Mouse (Mus musculus) forebrain, embryonic 12.5 days (tissue): ENCODE results near the gene Galnt12. TPM values are rescaled to one million over a fixed set of nuclear protein-coding genes. Genes with fewer than 3 reads are reported as not detected.

ENCODE experiments used
- ATAC-seq: fragments of 200-750 bp; cut with Nextera tagmentation; 2 replicates; pipeline ENCODE4 v1.8.0; 2017; ENCODE audit warnings: moderate TSS enrichment; ENCODE audit not compliant: low FRiP score
- H3K27ac ChIP-seq: fragments of 300-500 bp; sonication (generic); 2 replicates; pipeline ENCODE4 v1.5.1; 2016; ENCODE audit warnings: mild to moderate bottlenecking
- H3K27me3 ChIP-seq: fragments of 300-500 bp; sonication (generic); 2 replicates; pipeline ENCODE4 v1.6.1; 2016; ENCODE audit warnings: mild to moderate bottlenecking
- H3K36me3 ChIP-seq: fragments of 300-500 bp; sonication (generic); replicated peaks from 2 replicates; pipeline ENCODE4 v1.6.1; 2016; ENCODE audit warnings: mild to moderate bottlenecking
- H3K4me1 ChIP-seq: fragments of 300-500 bp; sonication (generic); 2 replicates; pipeline ENCODE4 v1.6.1; 2016
- H3K4me2 ChIP-seq: fragments of 300-500 bp; sonication (generic); 2 replicates; pipeline ENCODE4 v1.6.1; 2016; ENCODE audit warnings: mild to moderate bottlenecking, moderate library complexity
- H3K4me3 ChIP-seq: fragments of 300-500 bp; sonication (generic); replicated peaks from 2 replicates; pipeline ENCODE4 v1.5.1; 2016; ENCODE audit warnings: mild to moderate bottlenecking
- H3K9ac ChIP-seq: fragments of 300-500 bp; sonication (generic); 2 replicates; pipeline ENCODE4 v1.6.1; 2016; ENCODE audit warnings: mild to moderate bottlenecking
- H3K9me3 ChIP-seq: fragments of 300-500 bp; sonication (generic); 2 replicates; pipeline ENCODE4 v1.6.1; 2016
- whole genome bisulfite sequencing: fragments of 180-500 bp; shearing (Covaris S2); methylation state at CpG from one replicate; pipeline ENCODE4 v1.1.7; 2016; 5-methylcytosine and 5-hydroxymethylcytosine counted together
- polyA plus RNA-seq: library from polyadenylated mRNA; unstranded; fragments of >200 nt; fragmentation: Nextera tagmentation; extraction: Ambion mirVana; gene quantifications from 2 replicates; pipeline ENCODE4 v1.2.1, GENCODE M21; 2016

Gene Galnt12
- polyA plus RNA-seq, 1 experiment from 2014 or later: 4.4 TPM

DNA sequence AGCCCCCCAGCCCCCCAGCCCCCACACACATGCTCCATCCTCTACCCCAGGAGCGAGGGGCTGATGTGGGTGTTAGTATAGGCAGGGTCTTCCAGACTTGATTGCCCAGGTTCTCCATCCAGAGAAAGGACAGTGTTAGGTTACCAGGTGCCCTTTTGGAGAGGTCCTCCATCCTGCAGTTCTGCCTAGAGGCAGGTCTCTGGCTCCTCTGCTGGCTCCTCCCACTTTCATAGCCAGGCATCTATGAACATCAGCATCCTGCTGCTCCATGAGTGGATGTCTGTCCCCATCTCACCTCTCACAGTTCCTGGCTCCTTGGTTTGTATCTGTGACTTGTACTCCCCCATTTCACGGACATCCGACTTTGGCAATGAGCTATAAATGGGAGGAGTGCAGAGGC lies 48.6 kb downstream of the Galnt12 start:
- no peak overlapping the region for H3K27ac ChIP-seq
- H3K9me3 ChIP-seq: no peaks in the 10 kb centered on the region
- H3K27me3 ChIP-seq: no peaks in the 10 kb centered on the region
- H3K4me3 ChIP-seq: no peak overlapping the region
- H3K36me3 ChIP-seq: no peaks in the 10 kb centered on the region
- no peak overlapping the region for H3K9ac ChIP-seq
- WGBS: 92% methylated on average over 3 of the region's 3 CpGs
- ATAC-seq: no peak
- H3K4me2 ChIP-seq: no peak overlapping the region
- peaks cover 14% of the 10 kb centered on the region for H3K4me1 ChIP-seq

DNA sequence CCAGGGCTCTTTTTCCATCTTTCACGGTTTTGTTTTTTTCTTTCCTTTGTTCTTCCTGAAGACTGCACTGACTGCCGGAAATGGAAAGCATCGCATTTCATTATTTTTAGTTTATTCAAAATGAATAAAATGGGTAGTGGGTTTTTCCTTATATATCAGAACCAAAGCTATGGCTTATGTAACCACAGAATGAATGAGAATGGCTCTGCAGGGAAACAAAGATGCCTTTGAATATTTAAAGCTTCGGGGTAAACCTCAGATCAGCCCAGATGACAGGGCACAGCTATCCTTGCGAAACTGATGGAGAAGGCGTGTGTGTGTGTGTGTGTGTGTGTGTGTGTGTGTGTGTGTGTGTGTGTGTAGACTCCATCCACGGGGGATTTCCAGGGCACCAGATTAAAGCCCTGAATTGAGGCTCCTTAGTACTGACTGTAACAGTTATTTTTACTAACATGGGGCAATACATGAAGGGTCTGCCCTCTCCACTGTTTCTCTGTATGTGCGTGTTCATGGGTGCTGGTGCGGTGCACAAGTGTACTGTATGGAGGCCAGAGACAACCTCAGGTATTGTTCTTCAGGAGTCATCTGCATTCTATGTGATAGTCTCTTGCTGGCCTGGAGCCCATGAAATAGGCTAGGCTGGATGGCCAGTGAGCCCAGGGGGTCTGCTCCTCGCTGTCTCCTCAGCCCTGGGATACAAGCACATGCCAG lies 49.9 kb downstream of the Galnt12 start:
- no peaks in the 10 kb centered on the region for H3K36me3 ChIP-seq
- 61% methylated on average over 10 of the region's 10 CpGs for WGBS
- ATAC-seq: no peak
- H3K4me2 ChIP-seq: no peak overlapping the region
- H3K9me3 ChIP-seq: no peaks in the 10 kb centered on the region
- peaks cover 14% of the 10 kb centered on the region for H3K4me1 ChIP-seq
- H3K27me3 ChIP-seq: no peaks in the 10 kb centered on the region
- H3K9ac ChIP-seq: no peak overlapping the region
- no peak overlapping the region for H3K4me3 ChIP-seq
- no peak overlapping the region for H3K27ac ChIP-seq

DNA sequence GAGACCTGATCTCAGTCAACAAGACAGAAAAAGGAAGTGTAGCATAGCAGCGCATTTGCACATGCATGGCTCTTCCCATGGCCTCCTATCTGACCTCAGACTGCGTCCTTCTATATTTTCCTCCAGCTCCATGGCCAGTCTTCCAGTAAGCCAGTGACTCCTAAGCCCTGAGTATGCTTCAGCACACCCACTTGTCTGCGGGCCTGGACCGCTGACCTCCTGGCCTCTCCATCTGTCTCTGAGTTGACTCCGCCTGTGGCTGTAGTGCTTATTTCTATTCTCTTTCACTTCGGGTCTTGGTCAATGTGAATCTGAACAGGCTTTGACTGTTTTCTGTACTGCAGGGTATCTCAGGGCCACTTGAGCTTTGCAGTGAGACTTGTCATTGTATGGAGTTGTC lies 52.1 kb downstream of the Galnt12 start:
- Histone ChIP-seq H3K4me2 (no peak overlapping the region), H3K9ac (no peak overlapping the region), H3K4me1 (peaks cover 14% of the 10 kb centered on the region), H3K9me3 (no peaks in the 10 kb centered on the region), H3K4me3 (no peak overlapping the region), H3K36me3 (no peaks in the 10 kb centered on the region), H3K27me3 (no peaks in the 10 kb centered on the region), H3K27ac (no peak overlapping the region)
- no peak for ATAC-seq
- WGBS: 77% methylated on average over 6 of the region's 6 CpGs

DNA sequence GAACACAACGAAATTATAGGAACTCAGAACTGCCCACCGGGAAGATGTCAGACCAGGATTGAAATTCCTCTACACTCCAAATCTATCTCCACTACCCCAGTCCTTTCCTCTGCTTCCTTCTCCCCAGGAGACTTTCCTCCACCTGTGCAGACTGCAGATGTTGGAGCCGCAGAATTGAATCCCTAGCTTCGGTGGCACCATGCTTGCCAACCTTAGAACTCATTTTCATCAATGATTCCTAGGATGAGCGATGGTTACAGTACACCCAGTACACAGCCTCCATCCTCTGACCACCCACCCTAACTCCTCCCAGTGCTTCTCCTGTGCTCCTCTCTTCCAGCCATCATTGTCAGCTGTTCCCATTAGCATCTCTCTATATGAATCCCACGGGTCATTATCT lies 53.6 kb downstream of the Galnt12 start:
- Histone ChIP-seq H3K4me2 (no peak overlapping the region), H3K27ac (no peak overlapping the region), H3K9me3 (no peaks in the 10 kb centered on the region), H3K4me1 (peaks cover 6% of the 10 kb centered on the region; the same call in 1 of the 2 replicates), H3K36me3 (no peaks in the 10 kb centered on the region), H3K4me3 (no peak overlapping the region), H3K27me3 (no peaks in the 10 kb centered on the region), H3K9ac (no peak overlapping the region)
- ATAC-seq: no peak
- WGBS: 92% methylated on average over 6 of the region's 6 CpGs

DNA sequence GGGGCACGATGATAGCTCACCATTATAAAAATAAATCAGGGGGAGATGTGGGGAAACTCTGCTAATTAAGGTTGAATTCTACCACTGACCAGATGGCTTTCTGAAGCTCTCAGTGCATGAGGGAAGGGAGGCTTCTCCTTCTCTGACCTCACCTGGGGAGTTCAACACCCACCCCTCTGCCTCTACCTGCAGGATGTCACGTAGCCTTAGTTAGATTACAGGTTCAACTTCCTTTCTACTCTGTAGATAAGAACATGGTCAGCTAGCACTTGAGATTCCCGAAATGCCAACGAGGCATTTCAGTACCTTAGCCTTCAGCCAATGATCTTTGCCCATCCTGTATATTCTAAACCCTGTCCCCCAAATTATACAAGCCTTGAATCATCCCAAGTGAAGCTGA lies 54.9 kb downstream of the Galnt12 start:
- 82% methylated on average over 4 of the region's 4 CpGs for WGBS
- ATAC-seq: no peak
- H3K27me3 ChIP-seq: no peaks in the 10 kb centered on the region

DNA sequence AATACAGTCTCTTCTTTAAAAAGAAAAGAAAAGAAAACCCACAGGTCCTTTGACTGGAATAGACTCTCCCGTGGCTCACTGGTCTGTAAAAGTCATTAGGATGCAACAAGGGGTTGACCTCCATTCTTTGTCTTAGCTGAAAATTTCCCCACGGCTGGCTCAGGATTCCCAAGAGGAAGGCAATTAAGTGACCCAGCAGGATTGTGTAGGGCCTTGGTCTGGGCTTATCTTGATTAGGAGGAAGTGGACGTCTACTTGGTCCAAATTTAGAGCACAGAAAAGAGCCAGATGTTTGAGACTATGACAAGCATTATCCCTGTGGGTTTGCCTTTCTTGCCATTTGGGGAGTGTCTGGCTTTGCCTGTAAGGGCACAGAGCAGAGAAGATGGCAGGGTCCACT lies 58.3 kb downstream of the Galnt12 start:
- 14% methylated on average over 3 of the region's 3 CpGs for whole genome bisulfite sequencing

More for the DNA sequence above, 54.9 kb downstream of the Galnt12 start:
- no peak overlapping the region for H3K9ac ChIP-seq
- peaks cover 5% of the 10 kb centered on the region; the same call in 1 of the 2 replicates for H3K4me1 ChIP-seq
- no peak overlapping the region for H3K4me3 ChIP-seq
- H3K9me3 ChIP-seq: no peaks in the 10 kb centered on the region
- no peak overlapping the region for H3K27ac ChIP-seq
- no peak overlapping the region for H3K4me2 ChIP-seq
- no peaks in the 10 kb centered on the region for H3K36me3 ChIP-seq

DNA sequence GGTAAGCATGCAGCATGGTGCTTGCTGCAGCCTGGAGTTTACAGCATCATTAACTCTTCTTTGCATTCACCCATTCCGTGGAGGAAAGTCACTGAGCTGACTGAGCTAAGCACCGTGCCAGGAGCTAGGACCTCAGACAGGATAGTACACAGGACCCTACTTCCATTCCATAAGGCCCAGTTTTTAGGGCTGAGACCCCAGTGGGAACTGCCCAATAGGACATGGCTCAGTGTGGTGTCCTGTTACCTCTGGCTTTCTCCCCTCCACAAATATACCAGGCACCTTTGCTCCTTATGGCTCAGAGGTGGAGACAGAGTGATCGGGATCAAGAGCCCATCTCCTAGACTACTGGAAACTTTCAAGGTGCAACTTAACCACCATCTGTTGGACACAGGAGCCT lies 59.1 kb downstream of the Galnt12 start:
- ATAC-seq: no peak
- no peaks in the 10 kb centered on the region for H3K36me3 ChIP-seq
- H3K4me3 ChIP-seq: no peak overlapping the region
- H3K27ac ChIP-seq: no peak overlapping the region
- no peaks in the 10 kb centered on the region for H3K9me3 ChIP-seq
- no peak overlapping the region for H3K9ac ChIP-seq
- WGBS: 91% methylated on average over 3 of the region's 3 CpGs
- no peaks in the 10 kb centered on the region for H3K4me1 ChIP-seq
- no peak overlapping the region for H3K4me2 ChIP-seq
- no peaks in the 10 kb centered on the region for H3K27me3 ChIP-seq

More for the DNA sequence above, 58.3 kb downstream of the Galnt12 start:
- ATAC-seq: no peak
- Histone ChIP-seq H3K36me3 (no peaks in the 10 kb centered on the region), H3K4me3 (no peak overlapping the region), H3K27ac (no peak overlapping the region), H3K27me3 (no peaks in the 10 kb centered on the region), H3K9ac (no peak overlapping the region), H3K4me1 (no peaks in the 10 kb centered on the region), H3K9me3 (no peaks in the 10 kb centered on the region), H3K4me2 (no peak overlapping the region)

DNA sequence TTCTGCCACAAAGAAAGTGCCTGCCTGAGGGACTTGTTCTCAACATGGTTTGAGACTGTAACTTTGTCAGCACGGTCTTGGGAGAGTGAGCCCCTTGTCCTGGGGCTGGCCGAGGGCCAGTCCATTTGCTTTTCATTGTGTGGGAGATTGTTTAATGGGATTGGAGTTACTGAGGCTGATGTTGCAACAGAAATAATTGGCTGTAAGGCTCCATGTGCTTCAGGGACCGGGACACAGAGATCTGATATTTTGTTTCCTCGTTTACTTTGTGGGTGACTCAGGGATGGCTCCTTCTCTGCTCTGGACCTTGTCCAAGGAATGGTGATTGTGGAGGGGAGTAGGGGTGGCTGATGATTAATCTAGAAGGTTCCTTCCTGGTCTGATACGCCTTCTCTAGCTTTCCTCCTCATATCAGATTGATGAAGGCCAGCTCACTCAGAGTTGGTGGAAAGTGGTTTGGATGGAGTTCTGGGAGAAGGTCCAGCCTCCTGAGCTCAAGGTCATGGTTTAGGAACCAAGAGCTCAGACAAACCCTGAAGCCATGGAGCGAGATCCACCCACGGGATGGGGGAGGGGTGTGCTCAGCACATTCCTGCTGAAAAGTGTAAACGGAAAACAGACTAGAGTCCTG lies 60.0 kb downstream of the Galnt12 start:
- H3K9me3 ChIP-seq: no peaks in the 10 kb centered on the region
- no peak overlapping the region for H3K4me3 ChIP-seq
- 69% methylated on average over 8 of the region's 8 CpGs for WGBS
- H3K27me3 ChIP-seq: no peaks in the 10 kb centered on the region
- no peak for ATAC-seq
- H3K4me1 ChIP-seq: no peaks in the 10 kb centered on the region
- no peak overlapping the region for H3K27ac ChIP-seq
- H3K36me3 ChIP-seq: no peaks in the 10 kb centered on the region
- no peak overlapping the region for H3K4me2 ChIP-seq
- H3K9ac ChIP-seq: no peak overlapping the region

DNA sequence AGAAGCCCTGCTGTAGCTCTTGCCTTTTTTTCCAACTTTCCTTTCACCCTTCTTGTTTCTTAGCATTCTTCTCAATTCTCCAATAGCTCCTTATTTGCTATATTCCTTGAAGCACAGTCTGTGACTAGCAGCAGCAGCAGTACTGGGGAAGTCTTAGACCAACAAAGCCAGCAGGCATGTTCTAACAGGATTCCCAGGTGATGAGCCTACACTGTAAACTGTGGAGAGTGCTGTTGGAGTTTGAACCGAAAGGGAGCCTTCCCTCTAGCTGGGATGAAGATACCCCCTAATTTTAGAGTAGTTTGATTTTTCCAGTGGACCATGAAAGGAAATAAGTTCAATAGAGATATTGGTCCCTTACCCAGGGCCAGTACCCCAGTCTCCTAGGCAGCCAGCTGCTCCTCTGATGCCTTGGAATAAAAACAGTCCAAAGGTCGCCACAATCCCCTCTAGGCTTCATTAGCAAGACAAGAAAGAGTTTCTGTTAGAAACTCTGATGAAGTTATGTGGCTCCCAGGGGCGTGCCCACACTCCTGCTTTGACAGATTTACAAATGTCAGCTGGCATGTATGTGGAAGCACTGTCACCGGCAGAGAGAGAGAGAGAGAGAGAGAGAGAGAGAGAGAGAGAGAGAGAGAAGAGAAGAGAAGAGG lies 69.5 kb downstream of the Galnt12 start:
- no peaks in the 10 kb centered on the region for H3K9me3 ChIP-seq
- ATAC-seq: no peak
- no peak overlapping the region for H3K4me2 ChIP-seq
- peaks cover 15% of the 10 kb centered on the region for H3K4me1 ChIP-seq
- H3K4me3 ChIP-seq: no peak overlapping the region
- peak overlapping the region; percentile 33; the same call in 1 of the 2 replicates for H3K27ac ChIP-seq
- no peak overlapping the region for H3K9ac ChIP-seq
- WGBS: 11% methylated on average over 3 of the region's 4 CpGs
- no peaks in the 10 kb centered on the region for H3K27me3 ChIP-seq
- no peaks in the 10 kb centered on the region for H3K36me3 ChIP-seq

DNA sequence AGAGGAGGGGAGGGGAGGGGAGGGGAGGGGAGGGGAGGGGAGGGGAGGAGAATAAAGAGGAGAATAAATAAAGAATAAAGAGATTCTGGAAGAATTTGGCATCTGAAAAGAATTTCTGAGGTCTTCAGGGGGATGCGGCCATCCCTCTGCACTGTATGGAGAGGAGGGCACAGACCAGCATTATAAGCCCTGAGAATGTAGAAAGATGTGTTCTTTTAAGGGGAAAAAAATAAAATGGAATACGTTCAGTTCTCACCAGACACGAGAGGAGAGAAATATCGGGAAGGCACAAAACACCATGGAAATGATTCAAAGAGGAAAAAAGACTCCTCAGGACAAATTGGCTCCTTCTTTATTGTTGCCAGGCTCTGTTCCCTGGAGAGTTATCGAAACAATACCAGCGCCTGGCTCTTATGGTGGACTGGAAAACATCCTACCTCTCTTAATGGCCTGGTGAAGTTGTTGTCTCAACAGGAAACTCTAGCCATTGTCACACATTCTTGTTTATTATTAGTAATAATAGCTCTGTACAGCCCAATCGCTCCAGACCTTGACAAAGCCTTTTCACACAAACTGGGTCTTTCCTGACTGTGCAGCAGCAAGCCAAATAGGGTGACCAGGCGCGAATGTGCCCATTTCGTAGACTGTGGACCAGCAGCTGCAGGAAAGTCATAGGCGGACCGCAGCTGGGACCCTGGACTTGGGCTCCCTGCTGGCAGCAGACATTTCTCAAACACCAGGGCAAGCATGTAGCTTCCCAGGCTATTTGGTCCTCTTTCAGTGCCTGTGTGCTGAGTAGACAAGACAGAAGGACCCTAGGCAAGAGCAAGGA lies 70.3 kb downstream of the Galnt12 start:
- no peak overlapping the region for H3K4me3 ChIP-seq
- WGBS: 58% methylated on average over 12 of the region's 12 CpGs
- peaks cover 15% of the 10 kb centered on the region for H3K4me1 ChIP-seq
- no peak overlapping the region; the same call in 1 of the 2 replicates for H3K27ac ChIP-seq
- H3K27me3 ChIP-seq: no peaks in the 10 kb centered on the region
- no peak overlapping the region for H3K9ac ChIP-seq
- no peaks in the 10 kb centered on the region for H3K9me3 ChIP-seq
- H3K36me3 ChIP-seq: no peaks in the 10 kb centered on the region
- no peak overlapping the region for H3K4me2 ChIP-seq
- ATAC-seq: no peak

DNA sequence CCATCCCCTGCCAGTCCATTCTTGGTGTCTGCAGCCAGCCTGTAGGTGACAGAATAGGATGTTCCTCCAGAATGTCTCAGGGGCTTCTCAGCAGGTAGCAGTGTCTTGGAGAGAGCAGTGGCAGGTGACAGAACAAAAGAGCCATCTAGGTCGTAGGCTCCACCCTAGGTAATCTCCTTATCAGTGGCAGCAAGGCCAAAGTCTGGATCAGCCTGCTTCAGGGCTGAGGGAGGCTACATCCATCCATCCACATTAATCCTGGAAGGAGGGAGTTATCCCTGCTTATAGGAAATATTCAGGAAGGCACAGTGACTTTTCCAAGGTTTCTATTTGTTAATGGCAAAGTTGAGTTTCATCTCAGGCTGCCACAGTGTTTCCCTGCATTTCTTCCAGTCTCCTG lies 80.6 kb downstream of the Galnt12 start:
- no peak for ATAC-seq
- no peaks in the 10 kb centered on the region for H3K36me3 ChIP-seq
- H3K9me3 ChIP-seq: no peaks in the 10 kb centered on the region
- H3K4me1 ChIP-seq: no peaks in the 10 kb centered on the region
- H3K4me3 ChIP-seq: no peak overlapping the region
- H3K9ac ChIP-seq: no peak overlapping the region
- H3K27ac ChIP-seq: no peak overlapping the region
- H3K27me3 ChIP-seq: no peaks in the 10 kb centered on the region
- H3K4me2 ChIP-seq: no peak overlapping the region
- WGBS: 33% methylated on average over 1 of the region's 1 CpGs
